Mouse (Mus musculus) neural tube, embryonic 13.5 days (tissue): Measurements from ENCODE around the gene Gk2. TPM values are rescaled to one million over a fixed set of nuclear protein-coding genes. Genes with fewer than 3 reads are reported as not detected.

ENCODE experiments used
- ATAC-seq: fragments of 200-750 bp; cut with Nextera tagmentation; 2 replicates; pipeline ENCODE4 v1.8.0; 2017; ENCODE audit warnings: low read depth, mild to moderate bottlenecking, moderate TSS enrichment, moderate library complexity
- H3K27ac ChIP-seq: fragments of 300-500 bp; sonication (generic); replicated peaks from 2 replicates; pipeline ENCODE4 v1.5.1; 2015; ENCODE audit warnings: moderate library complexity, mild to moderate bottlenecking, inconsistent platforms
- H3K27me3 ChIP-seq: fragments of 300-500 bp; sonication (generic); 2 replicates; pipeline ENCODE4 v1.6.1; 2015; ENCODE audit warnings: mild to moderate bottlenecking, inconsistent platforms
- H3K36me3 ChIP-seq: fragments of 300-500 bp; sonication (generic); 2 replicates; pipeline ENCODE4 v1.6.1; 2015; ENCODE audit warnings: mild to moderate bottlenecking, inconsistent platforms
- H3K4me1 ChIP-seq: fragments of 300-500 bp; sonication (generic); replicated peaks from 2 replicates; pipeline ENCODE4 v1.6.1; 2015; ENCODE audit warnings: inconsistent platforms
- H3K4me2 ChIP-seq: fragments of 300-500 bp; sonication (generic); 2 replicates; pipeline ENCODE4 v1.6.1; 2015; ENCODE audit warnings: inconsistent platforms, mild to moderate bottlenecking, moderate library complexity
- H3K4me3 ChIP-seq: fragments of 300-500 bp; sonication (generic); 2 replicates; pipeline ENCODE4 v1.5.1; 2015; ENCODE audit warnings: mild to moderate bottlenecking, inconsistent platforms
- H3K9ac ChIP-seq: fragments of 300-500 bp; sonication (generic); 2 replicates; pipeline ENCODE4 v1.6.1; 2015; ENCODE audit warnings: moderate library complexity, mild to moderate bottlenecking, inconsistent platforms
- H3K9me3 ChIP-seq: fragments of 300-500 bp; sonication (generic); 2 replicates; pipeline ENCODE4 v1.6.1; 2016; ENCODE audit warnings: inconsistent platforms
- WGBS: fragments of 180-500 bp; shearing (Covaris S2); methylation state at CpG from one replicate; pipeline ENCODE4 v1.1.7; 2015; 5-methylcytosine and 5-hydroxymethylcytosine counted together
- polyA plus RNA-seq: library from polyadenylated mRNA; unstranded; fragments of >200 nt; fragmentation: Nextera tagmentation; extraction: Ambion mirVana; gene quantifications from 2 replicates; pipeline ENCODE4 v1.2.1, GENCODE M21; 2015

The Gk2 gene
- polyA plus RNA-seq, 1 experiment from 2014 or later: not detected

GRCm38 (mm10) chr5:97429976-97430375 is 26.8 kb downstream of the Gk2 start:
- H3K36me3 ChIP-seq: no peaks in the 10 kb centered on the region
- 53% methylated on average over 9 of the region's 9 CpGs for WGBS

GRCm38 (mm10) chr5:97421669-97422068 is 35.2 kb downstream of the Gk2 start:
- WGBS: 94% methylated on average over 2 of the region's 2 CpGs
- Histone ChIP-seq H3K9ac (no peak overlapping the region), H3K9me3 (no peaks in the 10 kb centered on the region), H3K4me1 (0 out of 2 replicates have a peak, but pooled peaks cover 1% of the 10 kb centered on the region), H3K36me3 (no peaks in the 10 kb centered on the region), H3K4me3 (no peak overlapping the region), H3K27ac (no peak overlapping the region), H3K27me3 (no peaks in the 10 kb centered on the region), H3K4me2 (no peak overlapping the region)
- ATAC-seq: no peak

More at GRCm38 (mm10) chr5:97429976-97430375, 26.8 kb downstream of the Gk2 start:
- Histone ChIP-seq H3K4me3 (no peak overlapping the region), H3K4me1 (peaks cover 3% of the 10 kb centered on the region; the same call in 1 of the 2 replicates), H3K27ac (no peak overlapping the region), H3K27me3 (no peaks in the 10 kb centered on the region), H3K9ac (no peak overlapping the region), H3K9me3 (no peaks in the 10 kb centered on the region), H3K4me2 (no peak overlapping the region)
- ATAC-seq: no peak

GRCm38 (mm10) chr5:97417185-97417584 is 39.6 kb downstream of the Gk2 start:
- H3K4me2 ChIP-seq: no peak overlapping the region
- H3K9me3 ChIP-seq: no peaks in the 10 kb centered on the region
- H3K4me1 ChIP-seq: 0 out of 2 replicates have a peak, but pooled peaks cover 4% of the 10 kb centered on the region
- no peak overlapping the region for H3K27ac ChIP-seq
- no peaks in the 10 kb centered on the region for H3K36me3 ChIP-seq
- H3K4me3 ChIP-seq: no peak overlapping the region
- no peak for ATAC-seq
- no peak overlapping the region for H3K9ac ChIP-seq
- WGBS: 85% methylated on average over 2 of the region's 2 CpGs
- no peaks in the 10 kb centered on the region for H3K27me3 ChIP-seq

- Histone ChIP-seq H3K9me3 (no peaks in the 10 kb centered on the region), H3K4me2 (no peak overlapping the region), H3K27me3 (no peaks in the 10 kb centered on the region), H3K4me3 (no peak overlapping the region), H3K4me1 (0 out of 2 replicates have a peak, but pooled peaks cover 7% of the 10 kb centered on the region), H3K36me3 (no peaks in the 10 kb centered on the region), H3K9ac (no peak overlapping the region), H3K27ac (no peak overlapping the region)
- 47% methylated on average over 6 of the region's 6 CpGs for WGBS
- peak; percentile 90 for ATAC-seq
Measured at GRCm38 (mm10) chr5:97415837-97416236, 41.0 kb downstream of the Gk2 start.

- WGBS: 78% methylated on average over 3 of the region's 3 CpGs
- no peak overlapping the region for H3K9ac ChIP-seq
- ATAC-seq: no peak
- H3K36me3 ChIP-seq: no peaks in the 10 kb centered on the region
- H3K4me3 ChIP-seq: no peak overlapping the region
- no peaks in the 10 kb centered on the region for H3K27me3 ChIP-seq
- peaks cover 21% of the 10 kb centered on the region for H3K4me1 ChIP-seq
- H3K27ac ChIP-seq: no peak overlapping the region
- no peak overlapping the region for H3K4me2 ChIP-seq
- H3K9me3 ChIP-seq: no peaks in the 10 kb centered on the region
Measured at GRCm38 (mm10) chr5:97413716-97414115, 43.1 kb downstream of the Gk2 start.

- WGBS: 34% methylated on average over 6 of the region's 6 CpGs
- no peaks in the 10 kb centered on the region for H3K36me3 ChIP-seq
- H3K4me2 ChIP-seq: no peak overlapping the region
- peaks cover 18% of the 10 kb centered on the region for H3K4me1 ChIP-seq
- no peak overlapping the region for H3K4me3 ChIP-seq
- no peak for ATAC-seq
- H3K9ac ChIP-seq: no peak overlapping the region
- no peaks in the 10 kb centered on the region for H3K27me3 ChIP-seq
- peaks cover 3% of the 10 kb centered on the region; the same call in 1 of the 2 replicates for H3K9me3 ChIP-seq
- H3K27ac ChIP-seq: no peak overlapping the region; the same call in 1 of the 2 replicates
Measured at GRCm38 (mm10) chr5:97410190-97410589, 46.6 kb downstream of the Gk2 start.

GRCm38 (mm10) chr5:97409234-97409704 is 47.6 kb downstream of the Gk2 start:
- 18% methylated on average over 4 of the region's 4 CpGs for WGBS
- peak; percentile 88 for ATAC-seq
- H3K4me2 ChIP-seq: no peak overlapping the region
- H3K9me3 ChIP-seq: peaks cover 3% of the 10 kb centered on the region; the same call in 1 of the 2 replicates
- no peak overlapping the region for H3K4me3 ChIP-seq
- no peaks in the 10 kb centered on the region for H3K36me3 ChIP-seq
- peaks cover 18% of the 10 kb centered on the region for H3K4me1 ChIP-seq
- no peaks in the 10 kb centered on the region for H3K27me3 ChIP-seq
- H3K27ac ChIP-seq: peak overlapping the region; percentile 83
- H3K9ac ChIP-seq: no peak overlapping the region

Other genes starting within 250 kb of the Gk2 start
- gene Naa11, start 64.6 kb downstream of the Gk2 start, polyA plus RNA-seq: not detected in 2 replicates